Mouse (Mus musculus): ENCODE measurements around the gene Plekho1. TPM values are rescaled to one million over a fixed set of nuclear protein-coding genes. Genes with fewer than 3 reads are reported as not detected.
"Not testable (repeated sequence)": the region's sequence is repeated elsewhere in the genome, so short reads cannot be mapped to it uniquely, and the experiment has no call there.

The Plekho1 gene
- polyA plus RNA-seq, 1 experiment from 2014 or later: 82.2 TPM

GRCm38 (mm10) chr3:95982129-95982528 is 13.7 kb downstream of the Plekho1 start:
- Histone ChIP-seq H3K27me3 (ENCODE audit: control insufficient read depth, insufficient read depth, low read length) (no peaks in the 10 kb centered on the region), H3K9ac (ENCODE audit: low read depth, low read length) (no peak overlapping the region), H3K9me3 (replicated peaks; ENCODE audit: control insufficient read depth, low read length) (no peaks in the 10 kb centered on the region), H3K4me2 (no peak overlapping the region), H3K36me3 (ENCODE audit: control insufficient read depth, insufficient read depth, low read length) (no peaks in the 10 kb centered on the region), H3K4me3 (ENCODE audit: low read depth, low read length) (no peak overlapping the region), H3K27ac (ENCODE audit: low read depth, low read length) (no peak overlapping the region), H3K4me1 (ENCODE audit: control insufficient read depth, insufficient read depth, low read length) (peaks cover 27% of the 10 kb centered on the region)
- WGBS (ENCODE audit: insufficient replicate concordance): 83% methylated on average over 4 of the region's 4 CpGs
- ATAC-seq (replicated peaks; ENCODE audit: insufficient number of reproducible peaks, low FRiP score, low TSS enrichment): no peak

DNA sequence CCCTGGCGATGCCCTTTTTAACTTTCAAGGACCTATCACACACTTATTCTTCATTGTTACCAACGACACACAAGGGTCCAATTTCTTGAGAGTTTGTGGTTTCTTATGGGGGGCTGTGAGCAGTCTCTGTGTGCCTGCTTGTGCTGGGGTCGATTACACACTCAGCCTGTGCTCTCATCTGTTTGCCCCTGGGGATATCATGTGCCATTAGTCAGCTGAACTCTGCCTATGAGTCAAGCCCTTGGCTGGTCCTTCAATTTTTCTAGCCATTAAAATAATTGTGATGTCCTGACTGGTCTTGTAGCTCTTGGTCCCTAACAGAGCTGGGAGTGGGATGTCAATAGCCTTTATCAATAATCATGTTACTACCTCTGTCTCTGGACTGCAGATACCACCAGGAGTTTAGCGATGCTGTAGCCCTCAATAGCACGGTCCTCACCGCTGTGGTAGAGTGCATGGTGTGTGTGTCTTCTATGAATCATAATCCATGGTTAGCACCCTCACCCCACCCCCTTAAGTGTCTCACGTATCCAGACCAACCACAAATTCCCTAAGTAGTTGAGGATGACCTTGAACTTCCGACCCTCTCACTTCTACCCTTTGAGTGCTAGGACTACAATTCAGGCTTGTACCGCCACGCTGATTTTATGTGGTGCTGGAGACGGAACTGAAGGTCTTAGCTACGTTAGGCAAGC is 15.4 kb downstream of the Plekho1 start:
- no peak for ATAC-seq (replicated peaks; ENCODE audit: insufficient number of reproducible peaks, low FRiP score, low TSS enrichment)
- Histone ChIP-seq H3K36me3 (ENCODE audit: control insufficient read depth, insufficient read depth, low read length) (no peaks in the 10 kb centered on the region), H3K4me2 (no peak overlapping the region), H3K9me3 (replicated peaks; ENCODE audit: control insufficient read depth, low read length) (no peaks in the 10 kb centered on the region), H3K4me3 (ENCODE audit: low read depth, low read length) (no peak overlapping the region), H3K9ac (ENCODE audit: low read depth, low read length) (no peak overlapping the region), H3K27ac (ENCODE audit: low read depth, low read length) (no peak overlapping the region), H3K4me1 (ENCODE audit: control insufficient read depth, insufficient read depth, low read length) (peaks cover 10% of the 10 kb centered on the region), H3K27me3 (ENCODE audit: control insufficient read depth, insufficient read depth, low read length) (no peaks in the 10 kb centered on the region)
- 81% methylated on average over 12 of the region's 12 CpGs for WGBS (ENCODE audit: insufficient replicate concordance)

DNA sequence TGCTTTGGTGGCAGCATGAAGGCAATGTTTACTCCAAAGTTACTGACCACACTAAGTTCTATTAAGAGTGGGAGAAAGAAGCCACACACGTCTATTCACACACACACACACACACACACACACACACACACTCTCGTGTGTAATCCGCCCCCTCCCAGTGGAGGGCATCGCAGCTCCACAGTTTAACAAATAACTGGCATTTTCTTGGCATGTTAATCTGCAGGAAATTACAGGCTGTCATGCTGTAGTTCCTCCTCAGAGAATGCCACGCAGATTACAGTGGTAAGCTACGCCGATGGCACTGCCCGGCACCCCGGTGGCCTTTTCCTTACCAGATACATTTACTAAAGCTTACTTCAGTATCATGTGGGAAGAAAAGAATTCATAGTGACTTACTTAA is 17.5 kb downstream of the Plekho1 start:
- no peak overlapping the region for H3K4me2 ChIP-seq
- no peak overlapping the region for H3K9ac ChIP-seq (ENCODE audit: low read depth, low read length)
- ATAC-seq (replicated peaks; ENCODE audit: insufficient number of reproducible peaks, low FRiP score, low TSS enrichment): no peak
- H3K9me3 ChIP-seq (replicated peaks; ENCODE audit: control insufficient read depth, low read length): no peaks in the 10 kb centered on the region
- H3K27me3 ChIP-seq (ENCODE audit: control insufficient read depth, insufficient read depth, low read length): peaks cover 6% of the 10 kb centered on the region; the same call in 1 of the 2 replicates
- no peak overlapping the region for H3K27ac ChIP-seq (ENCODE audit: low read depth, low read length)
- 86% methylated on average over 9 of the region's 9 CpGs for WGBS (ENCODE audit: insufficient replicate concordance)
- no peaks in the 10 kb centered on the region for H3K4me1 ChIP-seq (ENCODE audit: control insufficient read depth, insufficient read depth, low read length)
- H3K36me3 ChIP-seq (ENCODE audit: control insufficient read depth, insufficient read depth, low read length): no peaks in the 10 kb centered on the region
- H3K4me3 ChIP-seq (ENCODE audit: low read depth, low read length): no peak overlapping the region

GRCm38 (mm10) chr3:95977587-95977986 is 18.2 kb downstream of the Plekho1 start:
- not testable (repeated sequence) for H3K27me3 ChIP-seq (ENCODE audit: control insufficient read depth, insufficient read depth, low read length); H3K4me1 ChIP-seq (ENCODE audit: control insufficient read depth, insufficient read depth, low read length); H3K9me3 ChIP-seq (replicated peaks; ENCODE audit: control insufficient read depth, low read length); H3K4me2 ChIP-seq; H3K27ac ChIP-seq (ENCODE audit: low read depth, low read length); H3K9ac ChIP-seq (ENCODE audit: low read depth, low read length); H3K4me3 ChIP-seq (ENCODE audit: low read depth, low read length); ATAC-seq (replicated peaks; ENCODE audit: insufficient number of reproducible peaks, low FRiP score, low TSS enrichment); H3K36me3 ChIP-seq (ENCODE audit: control insufficient read depth, insufficient read depth, low read length)
- 89% methylated on average over 7 of the region's 7 CpGs for WGBS (ENCODE audit: insufficient replicate concordance)

DNA sequence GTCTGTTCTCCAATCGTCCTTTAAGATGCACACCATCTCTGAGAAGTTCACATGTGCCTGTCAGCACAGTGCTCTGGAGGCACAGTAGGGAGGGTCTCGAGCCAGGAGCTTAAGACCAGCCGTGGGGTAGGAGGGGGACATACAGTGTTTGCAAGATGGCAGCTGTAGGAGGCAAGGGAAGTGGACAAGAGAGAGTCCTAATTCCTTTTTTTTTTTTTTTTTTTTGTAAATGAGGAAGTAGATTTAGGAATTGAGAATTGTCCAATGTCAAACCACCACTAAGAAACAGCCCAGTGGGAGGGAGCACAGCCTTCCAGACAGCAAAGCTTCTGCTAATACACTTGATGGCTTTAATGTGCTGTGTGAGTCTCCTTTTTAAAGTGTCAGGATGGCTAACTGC is 18.7 kb downstream of the Plekho1 start:
- Histone ChIP-seq H3K4me2 (no peak overlapping the region), H3K27ac (ENCODE audit: low read depth, low read length) (no peak overlapping the region), H3K4me1 (ENCODE audit: control insufficient read depth, insufficient read depth, low read length) (peaks cover 4% of the 10 kb centered on the region), H3K9me3 (replicated peaks; ENCODE audit: control insufficient read depth, low read length) (no peaks in the 10 kb centered on the region), H3K27me3 (ENCODE audit: control insufficient read depth, insufficient read depth, low read length) (peaks cover 7% of the 10 kb centered on the region; the same call in 1 of the 2 replicates), H3K36me3 (ENCODE audit: control insufficient read depth, insufficient read depth, low read length) (no peaks in the 10 kb centered on the region), H3K4me3 (ENCODE audit: low read depth, low read length) (no peak overlapping the region), H3K9ac (ENCODE audit: low read depth, low read length) (no peak overlapping the region)
- WGBS (ENCODE audit: insufficient replicate concordance): 57% methylated on average over 3 of the region's 3 CpGs
- no peak for ATAC-seq (replicated peaks; ENCODE audit: insufficient number of reproducible peaks, low FRiP score, low TSS enrichment)

GRCm38 (mm10) chr3:95972873-95973634 is 22.7 kb downstream of the Plekho1 start:
- WGBS (ENCODE audit: insufficient replicate concordance): 6% methylated on average over 34 of the region's 34 CpGs

DNA sequence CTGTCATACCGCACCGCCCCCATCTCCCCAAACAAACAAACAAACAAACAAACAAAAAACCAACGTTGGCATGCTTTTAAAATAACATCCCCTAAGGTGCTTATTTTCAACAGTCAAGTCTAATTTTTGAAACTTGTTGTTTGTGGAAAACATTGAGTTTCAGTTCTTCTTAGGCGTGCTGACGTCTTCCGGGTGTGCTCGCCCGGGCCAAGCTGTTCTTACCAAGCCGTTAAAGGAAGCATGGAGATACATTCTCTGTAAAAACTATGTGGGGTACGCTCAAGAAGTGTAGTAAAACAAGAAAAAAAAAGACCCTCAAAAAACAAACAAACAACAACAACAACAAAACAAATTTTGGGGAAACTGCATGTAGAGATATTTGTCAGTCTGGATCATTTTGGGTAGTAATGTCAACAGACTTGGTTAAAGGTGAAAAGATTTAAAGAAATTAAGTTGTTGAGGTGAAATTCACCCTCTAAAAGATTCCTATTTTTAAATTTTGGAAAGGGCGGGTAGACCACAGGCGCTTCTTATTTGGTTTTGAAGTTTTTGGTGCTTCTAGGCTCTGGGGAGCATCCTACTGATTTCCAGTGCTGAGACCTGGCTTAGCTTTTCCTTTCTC is 23.4 kb downstream of the Plekho1 start:
- Histone ChIP-seq H3K4me3 (ENCODE audit: low read depth, low read length) (peak overlapping the region; percentile 36), H3K4me2 (peak overlapping the region; percentile 71), H3K36me3 (ENCODE audit: control insufficient read depth, insufficient read depth, low read length) (no peaks in the 10 kb centered on the region), H3K4me1 (ENCODE audit: control insufficient read depth, insufficient read depth, low read length) (peaks cover 4% of the 10 kb centered on the region), H3K9ac (ENCODE audit: low read depth, low read length) (peak overlapping the region; percentile 66), H3K27me3 (ENCODE audit: control insufficient read depth, insufficient read depth, low read length) (peaks cover 7% of the 10 kb centered on the region; the same call in 1 of the 2 replicates), H3K27ac (ENCODE audit: low read depth, low read length) (no peak overlapping the region), H3K9me3 (replicated peaks; ENCODE audit: control insufficient read depth, low read length) (no peaks in the 10 kb centered on the region)
- no peak for ATAC-seq (replicated peaks; ENCODE audit: insufficient number of reproducible peaks, low FRiP score, low TSS enrichment)
- WGBS (ENCODE audit: insufficient replicate concordance): 74% methylated on average over 12 of the region's 12 CpGs

More at GRCm38 (mm10) chr3:95972873-95973634, 22.7 kb downstream of the Plekho1 start:
- no peak for ATAC-seq (replicated peaks; ENCODE audit: insufficient number of reproducible peaks, low FRiP score, low TSS enrichment)
- H3K9ac ChIP-seq (ENCODE audit: low read depth, low read length): peak overlapping the region; percentile 66
- no peaks in the 10 kb centered on the region for H3K9me3 ChIP-seq (replicated peaks; ENCODE audit: control insufficient read depth, low read length)
- H3K4me2 ChIP-seq: peak overlapping the region; percentile 71
- no peak overlapping the region for H3K27ac ChIP-seq (ENCODE audit: low read depth, low read length)
- no peaks in the 10 kb centered on the region for H3K36me3 ChIP-seq (ENCODE audit: control insufficient read depth, insufficient read depth, low read length)
- peaks cover 4% of the 10 kb centered on the region for H3K4me1 ChIP-seq (ENCODE audit: control insufficient read depth, insufficient read depth, low read length)
- peaks cover 7% of the 10 kb centered on the region; the same call in 1 of the 2 replicates for H3K27me3 ChIP-seq (ENCODE audit: control insufficient read depth, insufficient read depth, low read length)
- H3K4me3 ChIP-seq (ENCODE audit: low read depth, low read length): peak overlapping the region; percentile 36

GRCm38 (mm10) chr3:95970661-95971060 is 25.1 kb downstream of the Plekho1 start:
- H3K36me3 ChIP-seq (ENCODE audit: control insufficient read depth, insufficient read depth, low read length); H3K4me3 ChIP-seq (ENCODE audit: low read depth, low read length); ATAC-seq (replicated peaks; ENCODE audit: insufficient number of reproducible peaks, low FRiP score, low TSS enrichment); H3K27me3 ChIP-seq (ENCODE audit: control insufficient read depth, insufficient read depth, low read length); H3K9ac ChIP-seq (ENCODE audit: low read depth, low read length); H3K4me1 ChIP-seq (ENCODE audit: control insufficient read depth, insufficient read depth, low read length); H3K4me2 ChIP-seq; H3K27ac ChIP-seq (ENCODE audit: low read depth, low read length); H3K9me3 ChIP-seq (replicated peaks; ENCODE audit: control insufficient read depth, low read length): not testable (repeated sequence)
- WGBS (ENCODE audit: insufficient replicate concordance): 64% methylated on average over 7 of the region's 7 CpGs
